Mouse (Mus musculus) hindbrain, embryonic 16.5 days (tissue): ENCODE results near the gene Nav2. TPM values are rescaled to one million over a fixed set of nuclear protein-coding genes. Genes with fewer than 3 reads are reported as not detected.

ENCODE experiments used
- ATAC-seq: fragments of 200-750 bp; cut with Nextera tagmentation; 2 replicates; pipeline ENCODE4 v1.8.0; 2017; ENCODE audit warnings: moderate TSS enrichment, moderate library complexity
- H3K27ac ChIP-seq: fragments of 300-500 bp; sonication (generic); 2 replicates; pipeline ENCODE4 v1.5.1; 2014; ENCODE audit warnings: low read depth, mild to moderate bottlenecking, control low read depth, low read length, moderate library complexity
- H3K27me3 ChIP-seq: fragments of 300-500 bp; sonication (generic); replicated peaks from 2 replicates; pipeline ENCODE4 v1.6.1; 2014; ENCODE audit warnings: low read length; ENCODE audit not compliant: control insufficient read depth, insufficient read depth
- H3K36me3 ChIP-seq: fragments of 300-500 bp; sonication (generic); 2 replicates; pipeline ENCODE4 v1.6.1; 2014; ENCODE audit warnings: mild to moderate bottlenecking, low read length, moderate library complexity, mixed read lengths; ENCODE audit not compliant: control insufficient read depth, insufficient read depth
- H3K4me1 ChIP-seq: fragments of 300-500 bp; sonication (generic); 2 replicates; pipeline ENCODE4 v1.6.1; 2014; ENCODE audit warnings: low read depth, low read length; ENCODE audit not compliant: control insufficient read depth, insufficient read depth
- H3K4me2 ChIP-seq: fragments of 300-500 bp; sonication (generic); 2 replicates; pipeline ENCODE4 v1.6.1; 2014; ENCODE audit warnings: mild to moderate bottlenecking, low read length, control low read depth, moderate library complexity
- H3K4me3 ChIP-seq: fragments of 300-500 bp; sonication (generic); 2 replicates; pipeline ENCODE4 v1.5.1; 2014; ENCODE audit warnings: mild to moderate bottlenecking, low read length, control low read depth, moderate library complexity
- H3K9ac ChIP-seq: fragments of 300-500 bp; sonication (generic); 2 replicates; pipeline ENCODE4 v1.6.1; 2014; ENCODE audit warnings: low read depth, mild to moderate bottlenecking, control low read depth, low read length, moderate library complexity
- H3K9me3 ChIP-seq: fragments of 300-500 bp; sonication (generic); 2 replicates; pipeline ENCODE4 v1.6.1; 2014; ENCODE audit warnings: mild to moderate bottlenecking, low read length, moderate library complexity; ENCODE audit not compliant: control insufficient read depth
- WGBS: fragments of 180-500 bp; shearing (Covaris S2); extraction: QIAGEN DNeasy Blood & Tissue Kit; methylation state at CpG from one replicate; pipeline ENCODE4 v1.1.7; 2014; 5-methylcytosine and 5-hydroxymethylcytosine counted together
- polyA plus RNA-seq: library from polyadenylated mRNA; unstranded; fragments of >200 nt; fragmentation: Nextera tagmentation; extraction: Ambion mirVana; gene quantifications from 2 replicates; pipeline ENCODE4 v1.2.1, GENCODE M21; 2015

Nav2 gene
- polyA plus RNA-seq, 1 experiment from 2014 or later: 27.9 TPM

- Histone ChIP-seq H3K4me1 (peaks cover 9% of the 10 kb centered on the region), H3K36me3 (no peaks in the 10 kb centered on the region), H3K4me2 (no peak overlapping the region), H3K9me3 (no peaks in the 10 kb centered on the region), H3K9ac (no peak overlapping the region), H3K27ac (no peak overlapping the region), H3K4me3 (no peak overlapping the region), H3K27me3 (0 out of 2 replicates have a peak, but pooled peaks cover 3% of the 10 kb centered on the region)
- WGBS: 83% methylated on average over 4 of the region's 4 CpGs
- no peak for ATAC-seq
Observed at GRCm38 (mm10) chr7:48896051-48896450, 12.5 kb upstream of the Nav2 start.

GRCm38 (mm10) chr7:48897539-48898163 is 10.9 kb upstream of the Nav2 start:
- Histone ChIP-seq H3K36me3 (no peaks in the 10 kb centered on the region), H3K27me3 (0 out of 2 replicates have a peak, but pooled peaks cover 3% of the 10 kb centered on the region), H3K4me1 (peaks cover 9% of the 10 kb centered on the region), H3K9me3 (no peaks in the 10 kb centered on the region), H3K4me3 (no peak overlapping the region), H3K9ac (no peak overlapping the region), H3K4me2 (no peak overlapping the region), H3K27ac (no peak overlapping the region)
- WGBS: 25% methylated on average over 24 of the region's 24 CpGs
- no peak for ATAC-seq

GRCm38 (mm10) chr7:48898416-48898815 is 10.1 kb upstream of the Nav2 start:
- WGBS: 73% methylated on average over 9 of the region's 9 CpGs
- Histone ChIP-seq H3K9ac (no peak overlapping the region), H3K9me3 (no peaks in the 10 kb centered on the region), H3K4me2 (no peak overlapping the region), H3K27ac (no peak overlapping the region), H3K4me1 (peaks cover 9% of the 10 kb centered on the region), H3K27me3 (0 out of 2 replicates have a peak, but pooled peaks cover 3% of the 10 kb centered on the region), H3K4me3 (no peak overlapping the region), H3K36me3 (no peaks in the 10 kb centered on the region)
- no peak for ATAC-seq

- no peak for ATAC-seq
- peaks cover 9% of the 10 kb centered on the region for H3K4me1 ChIP-seq
- H3K27me3 ChIP-seq: 0 out of 2 replicates have a peak, but pooled peaks cover 3% of the 10 kb centered on the region
- 72% methylated on average over 8 of the region's 8 CpGs for WGBS
- H3K9me3 ChIP-seq: no peaks in the 10 kb centered on the region
- H3K4me2 ChIP-seq: no peak overlapping the region
- H3K4me3 ChIP-seq: no peak overlapping the region
- H3K36me3 ChIP-seq: no peaks in the 10 kb centered on the region
- no peak overlapping the region for H3K27ac ChIP-seq
- no peak overlapping the region for H3K9ac ChIP-seq
Observed at GRCm38 (mm10) chr7:48900408-48901167, 7.9 kb upstream of the Nav2 start.

DNA sequence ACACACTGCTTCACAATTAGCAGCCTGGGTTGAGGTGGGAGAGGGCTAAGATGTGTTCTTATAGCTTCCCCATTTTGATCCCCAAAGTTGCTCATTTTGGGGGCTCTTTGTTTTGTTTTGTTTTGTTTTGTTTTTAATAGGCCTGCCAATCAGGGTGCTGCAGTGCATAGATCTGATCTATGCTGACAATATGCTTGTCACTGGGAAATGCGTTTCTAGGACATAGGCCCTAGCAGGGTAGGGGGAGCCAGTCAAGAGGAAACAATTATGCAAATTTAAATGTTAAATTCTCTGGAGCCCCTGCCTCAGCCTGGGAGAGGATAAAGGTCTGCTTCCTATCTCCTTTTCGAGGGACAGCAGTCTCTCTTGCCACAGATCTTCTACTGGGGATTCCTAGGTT is 6.1 kb upstream of the Nav2 start:
- no peak overlapping the region for H3K4me3 ChIP-seq
- H3K9me3 ChIP-seq: no peaks in the 10 kb centered on the region
- H3K4me2 ChIP-seq: no peak overlapping the region
- H3K9ac ChIP-seq: no peak overlapping the region
- no peak for ATAC-seq
- H3K27me3 ChIP-seq: no peaks in the 10 kb centered on the region
- no peaks in the 10 kb centered on the region for H3K36me3 ChIP-seq
- no peak overlapping the region for H3K27ac ChIP-seq
- H3K4me1 ChIP-seq: peaks cover 4% of the 10 kb centered on the region
- 24% methylated on average over 2 of the region's 2 CpGs for WGBS

GRCm38 (mm10) chr7:48909342-48909671 is 791 bp downstream of the Nav2 start:
- Histone ChIP-seq H3K4me3 (no peak overlapping the region), H3K36me3 (no peaks in the 10 kb centered on the region), H3K9me3 (no peaks in the 10 kb centered on the region), H3K27me3 (no peaks in the 10 kb centered on the region), H3K9ac (no peak overlapping the region), H3K4me1 (peaks cover 9% of the 10 kb centered on the region), H3K4me2 (no peak overlapping the region), H3K27ac (no peak overlapping the region)
- ATAC-seq: peak; percentile 44; the same call in 1 of the 2 replicates
- WGBS: 43% methylated on average over 4 of the region's 4 CpGs

- WGBS: 38% methylated on average over 6 of the region's 6 CpGs
- H3K4me3 ChIP-seq: no peak overlapping the region
- no peak for ATAC-seq
Observed at GRCm38 (mm10) chr7:48910282-48910681, 1.8 kb downstream of the Nav2 start.

DNA sequence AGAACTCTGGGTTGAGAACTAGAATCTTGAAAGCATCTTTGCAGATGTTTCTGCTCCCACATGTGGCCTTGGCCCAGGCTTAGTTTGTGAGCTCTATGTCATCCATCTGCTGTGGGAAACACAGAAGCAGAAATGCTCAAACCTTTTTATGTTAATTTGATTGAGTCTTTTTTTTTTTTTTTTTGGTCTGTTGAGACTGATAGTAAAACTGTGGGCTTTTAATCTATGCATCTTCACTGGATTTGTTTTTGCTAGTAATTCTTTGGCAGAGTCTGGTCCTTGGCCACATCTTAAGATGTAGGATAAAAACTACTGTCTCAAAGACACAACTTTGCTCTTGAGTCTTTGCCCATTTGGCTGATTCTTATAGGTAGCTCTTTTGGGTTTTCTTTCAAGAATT is 2.6 kb downstream of the Nav2 start:
- H3K27me3 ChIP-seq: no peaks in the 10 kb centered on the region
- peaks cover 17% of the 10 kb centered on the region for H3K4me1 ChIP-seq
- H3K9ac ChIP-seq: no peak overlapping the region
- H3K9me3 ChIP-seq: no peaks in the 10 kb centered on the region
- H3K27ac ChIP-seq: no peak overlapping the region
- H3K36me3 ChIP-seq: no peaks in the 10 kb centered on the region
- no peak overlapping the region for H3K4me2 ChIP-seq
- no peak for ATAC-seq
- H3K4me3 ChIP-seq: no peak overlapping the region

More at GRCm38 (mm10) chr7:48910282-48910681, 1.8 kb downstream of the Nav2 start:
- H3K4me2 ChIP-seq: no peak overlapping the region
- no peak overlapping the region for H3K27ac ChIP-seq
- H3K4me1 ChIP-seq: peaks cover 16% of the 10 kb centered on the region
- H3K9ac ChIP-seq: no peak overlapping the region
- H3K9me3 ChIP-seq: no peaks in the 10 kb centered on the region
- no peaks in the 10 kb centered on the region for H3K27me3 ChIP-seq
- no peaks in the 10 kb centered on the region for H3K36me3 ChIP-seq

- no peaks in the 10 kb centered on the region for H3K9me3 ChIP-seq
- WGBS: 35% methylated on average over 12 of the region's 12 CpGs
- no peak overlapping the region for H3K9ac ChIP-seq
- H3K4me1 ChIP-seq: peaks cover 11% of the 10 kb centered on the region
- no peak overlapping the region for H3K4me3 ChIP-seq
- H3K4me2 ChIP-seq: no peak overlapping the region
- H3K27me3 ChIP-seq: no peaks in the 10 kb centered on the region; the same call in 1 of the 2 replicates
- H3K27ac ChIP-seq: no peak overlapping the region
- no peaks in the 10 kb centered on the region for H3K36me3 ChIP-seq
- peak; percentile 55 for ATAC-seq
Observed at GRCm38 (mm10) chr7:48914630-48915506, 6.4 kb downstream of the Nav2 start.
